Mouse (Mus musculus) T-cell, adult 2 months (primary cell): ENCODE measurements around the gene Arpc2.

Experiments used
- DNase-seq: peaks from one replicate; pipeline ENCODE4 v3.0.0; 2022; ENCODE audit warnings: low spot score

The Arpc2 gene

GRCm38 (mm10) chr1:74235938-74236589, at the start of gene Arpc2:
Gene Arpc2, plus strand, starts transcription at chr1:74236084.
- DNase-seq = peak; percentile 99

GRCm38 (mm10) chr1:74190471-74190870, 45.4 kb upstream of the Arpc2 start:
- no peak for DNase-seq

GRCm38 (mm10) chr1:74192711-74193110, 43.2 kb upstream of the Arpc2 start:
- DNase-seq = no peak

GRCm38 (mm10) chr1:74194445-74194844, 41.4 kb upstream of the Arpc2 start, which contains the start of gene Cxcr1:
Gene Cxcr1, minus strand, starts transcription at chr1:74194631.
- no peak for DNase-seq

GRCm38 (mm10) chr1:74195961-74196360, 39.9 kb upstream of the Arpc2 start:
- DNase-seq = peak; percentile 24

GRCm38 (mm10) chr1:74196621-74197419, 39.1 kb upstream of the Arpc2 start:
- no peak for DNase-seq

GRCm38 (mm10) chr1:74197726-74198470, 38.0 kb upstream of the Arpc2 start:
- no peak for DNase-seq

GRCm38 (mm10) chr1:74199046-74199445, 36.8 kb upstream of the Arpc2 start:
- DNase-seq = no peak

- DNase-seq = no peak
Observed at GRCm38 (mm10) chr1:74201048-74201844, 34.6 kb upstream of the Arpc2 start.

- no peak for DNase-seq
Observed at GRCm38 (mm10) chr1:74203457-74203856, 32.4 kb upstream of the Arpc2 start.

- DNase-seq = peak; percentile 36
Observed at GRCm38 (mm10) chr1:74205881-74206280, 30.0 kb upstream of the Arpc2 start.

GRCm38 (mm10) chr1:74206642-74207041, 29.2 kb upstream of the Arpc2 start:
- DNase-seq = peak; percentile 9

- no peak for DNase-seq
Observed at GRCm38 (mm10) chr1:74207906-74208305, 28.0 kb upstream of the Arpc2 start.

GRCm38 (mm10) chr1:74208941-74209340, 26.9 kb upstream of the Arpc2 start:
- DNase-seq = no peak

- no peak for DNase-seq
Observed at GRCm38 (mm10) chr1:74219922-74220321, 16.0 kb upstream of the Arpc2 start.

- DNase-seq = peak; percentile 83
Observed at GRCm38 (mm10) chr1:74227317-74227716, 8.6 kb upstream of the Arpc2 start.

- DNase-seq = no peak
Observed at GRCm38 (mm10) chr1:74229942-74230341, 5.9 kb upstream of the Arpc2 start.

GRCm38 (mm10) chr1:74230992-74231391, 4.9 kb upstream of the Arpc2 start:
- DNase-seq = no peak

GRCm38 (mm10) chr1:74236590-74237317, 870 bp downstream of the Arpc2 start:
- peak; percentile 38 for DNase-seq

GRCm38 (mm10) chr1:74237671-74238070, 1.8 kb downstream of the Arpc2 start:
- DNase-seq = no peak

GRCm38 (mm10) chr1:74238136-74238535, 2.3 kb downstream of the Arpc2 start:
- no peak for DNase-seq
